Mouse (Mus musculus) olfactory bulb, adult 2 months (tissue): Measurements from ENCODE around the gene Ldb3.

Experiments
- CTCF ChIP-seq: fragments of 200-500 bp; IDR thresholded peaks from 2 replicates; pipeline ENCODE4 v1.5.1; 2012; ENCODE audit warnings: low read depth, mild to moderate bottlenecking, low read length, moderate library complexity; ENCODE audit not compliant: insufficient read depth
- POLR2A ChIP-seq: fragments of 200-500 bp; IDR thresholded peaks from 2 replicates; pipeline ENCODE4 v1.6.1; 2012; ENCODE audit warnings: mild to moderate bottlenecking, low read depth, low read length, moderate library complexity; ENCODE audit not compliant: insufficient read depth

- TF ChIP-seq CTCF (no peak), POLR2A (no peak)
These were observed 26.1 kb downstream of the Ldb3 start for GRCm38 (mm10) chr14:34562393-34562792.
